Mouse (Mus musculus): ENCODE measurements around the gene Dlk2.

GRCm38 (mm10) chr17:46309835-46310234 lies 12.6 kb downstream of the Dlk2 start:
- TF ChIP-seq CTCF (IDR thresholded peaks at IDR 0.05; ENCODE audit: low read depth, low read length) (no peak), GATA1 (IDR thresholded peaks at IDR 0.05; ENCODE audit: borderline replicate concordance, low read length) (no peak), GATA2 (IDR thresholded peaks at IDR 0.05; ENCODE audit: borderline replicate concordance, low read depth, low read length) (no peak)
